ENCODE assay signal across 8 mouse cellular contexts in the genomic region with DNA sequence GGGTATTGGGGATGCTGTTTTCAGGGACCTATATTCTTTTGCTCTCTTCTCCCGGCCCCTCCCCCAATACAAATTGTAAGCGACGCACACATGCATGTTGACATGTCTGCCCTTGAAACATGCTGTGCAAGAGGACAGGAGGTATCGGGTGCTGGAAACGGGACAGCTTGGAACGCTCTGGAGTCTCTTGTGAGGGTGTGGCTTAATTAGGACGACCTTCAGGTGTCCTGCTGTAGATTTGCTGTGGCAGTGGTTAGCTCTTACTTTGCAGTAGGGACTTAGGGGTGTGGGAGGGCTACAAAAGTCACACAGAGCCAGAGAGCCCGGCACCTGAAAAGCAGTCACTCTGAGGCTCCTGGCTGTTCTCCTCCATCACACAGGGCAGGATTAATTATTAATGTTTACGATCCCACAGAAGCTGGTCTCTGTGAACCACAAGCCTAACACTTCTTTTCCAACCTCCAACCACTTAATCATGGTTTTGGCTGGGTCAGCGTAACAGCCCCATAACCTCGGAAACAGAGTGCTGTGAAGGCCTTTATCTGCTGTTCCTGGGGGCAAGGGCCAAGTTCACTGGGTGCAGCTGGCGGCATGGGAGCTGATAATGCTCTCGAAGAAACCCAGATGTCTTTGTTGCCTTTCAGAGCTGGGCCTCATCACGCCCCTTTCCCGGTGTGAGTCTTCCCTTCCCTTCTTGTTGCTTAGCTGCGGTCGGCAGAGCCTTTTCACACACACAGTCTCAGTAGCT. TPM values are rescaled to one million over a fixed set of nuclear protein-coding genes. Genes with fewer than 3 reads are reported as not detected.
DNase-seq lines count a peak whose midpoint lies in the region; ATAC-seq lines count a peak whose summit lies in the region.

No protein-coding gene starts in this region.

- H3K4me1 ChIP-seq in hindbrain, embryonic 13.5 days (replicated peaks), result peaks cover 11% of the 10 kb centered on the region
- H3K4me1 ChIP-seq in liver, embryonic 12.5 days, result peaks cover 47% of the 10 kb centered on the region

- DNase-seq in adrenal gland, adult 2 months, result peak; percentile 30
- DNase-seq in adrenal gland, postnatal 4 days (ENCODE audit: low spot score in 2 of 2), result no peak
- DNase-seq in ZHBTc4 (ENCODE audit: low read depth, low spot score), result peak; percentile 67
- no peak for DNase-seq in urinary bladder, adult 18-20 months (ENCODE audit: low spot score in 2 of 2)
- DNase-seq in lung, postnatal 25 days (ENCODE audit: low spot score), result no peak
- no peak for DNase-seq in cerebellum, postnatal 36 days

- no peak overlapping the region for H3K4me3 ChIP-seq in hindbrain, embryonic 13.5 days
- peak overlapping the region; percentile 10; the same call in 1 of the 2 replicates for H3K4me3 ChIP-seq in liver, embryonic 12.5 days

- 39% methylated on average over 17 of the region's 17 CpGs for WGBS in hindbrain, embryonic 13.5 days
- 31% methylated on average over 17 of the region's 17 CpGs for WGBS in liver, embryonic 12.5 days (ENCODE audit: insufficient replicate concordance)

- H3K27ac ChIP-seq in hindbrain, embryonic 13.5 days, result 0 out of 2 replicates have a peak overlapping the region, but pooled peaks have one; percentile 5
- peak overlapping the region; percentile 70 for H3K27ac ChIP-seq in liver, embryonic 12.5 days

- H3K4me2 ChIP-seq in hindbrain, embryonic 13.5 days, result no peak overlapping the region
- peak overlapping the region; percentile 53 for H3K4me2 ChIP-seq in liver, embryonic 12.5 days

- no peak overlapping the region for H3K9ac ChIP-seq in hindbrain, embryonic 13.5 days
- peak overlapping the region; percentile 43 for H3K9ac ChIP-seq in liver, embryonic 12.5 days

- no peaks in the 10 kb centered on the region for H3K27me3 ChIP-seq in hindbrain, embryonic 13.5 days
- peaks cover 4% of the 10 kb centered on the region; the same call in 1 of the 2 replicates for H3K27me3 ChIP-seq in liver, embryonic 12.5 days (replicated peaks)

- no peaks in the 10 kb centered on the region for H3K36me3 ChIP-seq in hindbrain, embryonic 13.5 days
- H3K36me3 ChIP-seq in liver, embryonic 12.5 days, result peaks cover 10% of the 10 kb centered on the region

- ATAC-seq in hindbrain, embryonic 13.5 days (ENCODE audit: low FRiP score), result no peak
- ATAC-seq in liver, embryonic 12.5 days, result peak; percentile 85

- H3K9me3 ChIP-seq in hindbrain, embryonic 13.5 days, result no peaks in the 10 kb centered on the region
- no peaks in the 10 kb centered on the region for H3K9me3 ChIP-seq in liver, embryonic 12.5 days (replicated peaks)

RNA-seq across cellular contexts. Expression of a gene that starts 17.9 kb away (rescaled TPM):
- 1 to 10 TPM; 1.7 to 2.2 TPM for total RNA-seq in adrenal gland, adult 2 months (2021)
- 0.98 and 1.1 TPM in 2 replicates for polyA plus RNA-seq in adrenal gland, adult 2 months (2012; rRNA removed)
- total RNA-seq in adrenal gland, postnatal 4 days (2021), result 10 to 100 TPM; 19.0 to 20.4 TPM
- polyA plus RNA-seq in hindbrain, embryonic 13.5 days (2015; fragmentation: Nextera tagmentation; extraction: Ambion mirVana), result 10.3 and 10.4 TPM in 2 replicates
- polyA plus RNA-seq in liver, embryonic 12.5 days (2016; fragmentation: Nextera tagmentation; extraction: Ambion mirVana), result 49.4 and 51.0 TPM in 2 replicates

Comparison
In these comparisons a context has a peak if more than half of its experiments do, and no peak if none do; other contexts are left out.
1. DNase-seq: peak in adrenal gland, adult 2 months (single experiment) and ZHBTc4 (single experiment); none in adrenal gland, postnatal 4 days (0 of 2), urinary bladder, adult 18-20 months (0 of 2), lung, postnatal 25 days (single experiment) and cerebellum, postnatal 36 days (0 of 2).